Mouse (Mus musculus) heart, embryonic 10.5 days (tissue): ENCODE measurements at regions not wholly inside any gene's neighbourhood (a gene's known extent, or its start where the extent isn't known, plus 50 kb on each side); places are given as distances from the start of the nearest gene placed in this dataset.

Source experiments
- DNase-seq: peaks from one replicate; pipeline ENCODE4 v3.0.0-alpha.2; 2017; ENCODE audit warnings: low spot score
- H3K27ac ChIP-seq: fragments of 300-500 bp; sonication (generic); 2 replicates; pipeline ENCODE4 v1.5.1; 2016; ENCODE audit warnings: mild to moderate bottlenecking
- H3K27me3 ChIP-seq: fragments of 300-500 bp; sonication (generic); 2 replicates; pipeline ENCODE4 v1.6.1; 2016; ENCODE audit warnings: mild to moderate bottlenecking; ENCODE audit not compliant: poor library complexity, insufficient read depth, severe bottlenecking
- H3K36me3 ChIP-seq: fragments of 300-500 bp; sonication (generic); 2 replicates; pipeline ENCODE4 v1.6.1; 2016; ENCODE audit warnings: mild to moderate bottlenecking, moderate library complexity
- H3K4me1 ChIP-seq: fragments of 300-500 bp; sonication (generic); 2 replicates; pipeline ENCODE4 v1.6.1; 2016; ENCODE audit warnings: mild to moderate bottlenecking
- H3K4me3 ChIP-seq: fragments of 300-500 bp; sonication (generic); 2 replicates; pipeline ENCODE4 v1.5.1; 2016; ENCODE audit warnings: mild to moderate bottlenecking, moderate library complexity
- H3K9me3 ChIP-seq: fragments of 300-500 bp; sonication (generic); 2 replicates; pipeline ENCODE4 v1.6.1; 2016; ENCODE audit warnings: mild to moderate bottlenecking, moderate library complexity
- WGBS: fragments of 180-500 bp; shearing (Covaris S2); methylation state at CpG from one replicate; pipeline ENCODE4 v1.1.7; 2016; 5-methylcytosine and 5-hydroxymethylcytosine counted together

- Histone ChIP-seq H3K27me3 (no peaks in the 10 kb centered on the region), H3K4me3 (no peak overlapping the region), H3K27ac (no peak overlapping the region), H3K9me3 (no peaks in the 10 kb centered on the region), H3K4me1 (no peaks in the 10 kb centered on the region), H3K36me3 (no peaks in the 10 kb centered on the region)
- 82% methylated on average over 3 of the region's 3 CpGs for WGBS
- no peak for DNase-seq
Measured at GRCm38 (mm10) chr3:123976475-123976874, 285.8 kb upstream of the Ndst3 start.

- H3K27me3 ChIP-seq, result no peaks in the 10 kb centered on the region
- H3K27ac ChIP-seq, result no peak overlapping the region
- DNase-seq, result no peak
- 85% methylated on average over 4 of the region's 4 CpGs for WGBS
- no peaks in the 10 kb centered on the region for H3K9me3 ChIP-seq
- H3K36me3 ChIP-seq, result no peaks in the 10 kb centered on the region
- no peaks in the 10 kb centered on the region for H3K4me1 ChIP-seq
- no peak overlapping the region for H3K4me3 ChIP-seq
Measured at GRCm38 (mm10) chr3:123977168-123977567, 286.5 kb upstream of the Ndst3 start.

DNA sequence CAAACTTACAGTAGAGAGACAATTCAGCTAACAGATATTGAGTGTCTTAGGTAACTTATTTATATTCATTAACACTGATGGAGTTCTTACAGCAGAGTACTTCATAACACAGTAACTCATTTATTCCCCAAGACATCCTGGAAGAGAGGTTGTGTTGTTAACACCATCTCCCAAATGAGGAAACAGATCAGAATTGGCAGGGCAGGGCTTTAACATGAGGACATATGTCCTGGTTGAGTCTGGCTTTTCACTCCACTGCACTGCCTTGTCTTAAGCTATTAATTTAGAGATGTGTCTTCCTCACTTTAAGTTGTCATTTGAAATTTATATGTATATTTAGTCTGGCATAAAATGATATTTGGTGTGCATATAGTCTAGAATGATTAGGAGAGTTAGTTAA lies 292.4 kb upstream of the Ndst3 start:
- no peaks in the 10 kb centered on the region for H3K4me1 ChIP-seq
- H3K27me3 ChIP-seq, result no peaks in the 10 kb centered on the region
- DNase-seq, result no peak
- no peak overlapping the region for H3K27ac ChIP-seq
- no peaks in the 10 kb centered on the region for H3K36me3 ChIP-seq
- no peaks in the 10 kb centered on the region for H3K9me3 ChIP-seq
- no peak overlapping the region for H3K4me3 ChIP-seq

DNA sequence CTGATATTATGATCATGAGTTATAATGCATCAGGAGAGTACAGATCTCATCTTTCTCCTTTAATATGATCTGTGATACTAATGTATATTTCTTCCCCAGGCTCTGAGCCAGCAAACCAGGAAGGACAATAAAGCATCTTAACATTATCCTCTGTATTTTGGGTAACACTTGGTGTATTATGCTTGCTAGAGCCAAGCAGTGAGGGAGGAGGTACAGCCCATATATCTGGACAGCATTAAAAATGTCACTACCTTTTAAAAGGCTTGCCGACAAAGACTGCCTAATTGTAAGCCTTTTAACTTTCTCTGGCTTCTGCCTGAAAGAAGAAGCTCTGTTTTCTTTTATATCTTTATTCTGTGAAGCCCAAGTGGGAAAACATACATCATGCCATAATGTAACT lies 292.9 kb upstream of the Ndst3 start:
- WGBS, result 69% methylated on average over 1 of the region's 1 CpGs
- H3K36me3 ChIP-seq, result no peaks in the 10 kb centered on the region
- no peak overlapping the region for H3K4me3 ChIP-seq
- no peak overlapping the region for H3K27ac ChIP-seq
- no peaks in the 10 kb centered on the region for H3K9me3 ChIP-seq
- no peaks in the 10 kb centered on the region for H3K4me1 ChIP-seq
- H3K27me3 ChIP-seq, result no peaks in the 10 kb centered on the region
- DNase-seq, result no peak

GRCm38 (mm10) chr3:123984028-123984427 lies 293.4 kb upstream of the Ndst3 start:
- H3K4me3 ChIP-seq, result no peak overlapping the region
- no peak overlapping the region for H3K27ac ChIP-seq
- no peaks in the 10 kb centered on the region for H3K27me3 ChIP-seq
- no peaks in the 10 kb centered on the region for H3K9me3 ChIP-seq
- no peaks in the 10 kb centered on the region for H3K4me1 ChIP-seq
- no peaks in the 10 kb centered on the region for H3K36me3 ChIP-seq
- 59% methylated on average over 1 of the region's 1 CpGs for WGBS
- no peak for DNase-seq

- no peak overlapping the region for H3K4me3 ChIP-seq
- H3K27ac ChIP-seq, result no peak overlapping the region
- H3K4me1 ChIP-seq, result no peaks in the 10 kb centered on the region
- H3K9me3 ChIP-seq, result no peaks in the 10 kb centered on the region
- H3K36me3 ChIP-seq, result no peaks in the 10 kb centered on the region
- 89% methylated on average over 3 of the region's 3 CpGs for WGBS
- H3K27me3 ChIP-seq, result no peaks in the 10 kb centered on the region
- no peak for DNase-seq
Measured at GRCm38 (mm10) chr3:123999957-124000616, 309.4 kb upstream of the Ndst3 start.

DNA sequence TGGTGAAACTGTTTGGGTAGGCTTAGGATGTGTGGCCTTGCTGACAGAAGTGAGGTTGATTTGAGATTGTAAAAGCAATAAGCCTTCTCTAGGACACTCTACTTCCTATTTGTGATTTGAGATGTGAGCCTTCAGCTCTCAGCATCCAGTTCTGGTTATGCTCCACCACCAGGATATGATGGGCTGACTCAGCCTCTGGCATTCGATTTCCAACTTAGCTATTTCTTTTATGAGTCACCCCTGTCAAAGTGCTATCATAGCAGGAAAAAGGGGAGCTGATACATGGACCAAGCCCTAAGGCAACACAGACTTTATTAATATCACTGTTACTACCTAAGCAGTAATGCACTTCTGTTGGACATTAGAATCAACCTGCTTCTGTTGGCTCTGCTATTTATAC lies 310.2 kb upstream of the Ndst3 start:
- Histone ChIP-seq H3K4me1 (no peaks in the 10 kb centered on the region), H3K36me3 (no peaks in the 10 kb centered on the region), H3K4me3 (no peak overlapping the region), H3K27ac (no peak overlapping the region), H3K27me3 (no peaks in the 10 kb centered on the region), H3K9me3 (no peaks in the 10 kb centered on the region)
- DNase-seq, result no peak
- WGBS, result 71% methylated on average over 1 of the region's 1 CpGs

GRCm38 (mm10) chr3:124011685-124012084 lies 309.0 kb upstream of the Tram1l1 start:
- WGBS, result 69% methylated on average over 1 of the region's 1 CpGs
- Histone ChIP-seq H3K4me1 (no peaks in the 10 kb centered on the region), H3K27me3 (no peaks in the 10 kb centered on the region), H3K4me3 (no peak overlapping the region), H3K9me3 (no peaks in the 10 kb centered on the region), H3K36me3 (no peaks in the 10 kb centered on the region), H3K27ac (no peak overlapping the region)
- no peak for DNase-seq

DNA sequence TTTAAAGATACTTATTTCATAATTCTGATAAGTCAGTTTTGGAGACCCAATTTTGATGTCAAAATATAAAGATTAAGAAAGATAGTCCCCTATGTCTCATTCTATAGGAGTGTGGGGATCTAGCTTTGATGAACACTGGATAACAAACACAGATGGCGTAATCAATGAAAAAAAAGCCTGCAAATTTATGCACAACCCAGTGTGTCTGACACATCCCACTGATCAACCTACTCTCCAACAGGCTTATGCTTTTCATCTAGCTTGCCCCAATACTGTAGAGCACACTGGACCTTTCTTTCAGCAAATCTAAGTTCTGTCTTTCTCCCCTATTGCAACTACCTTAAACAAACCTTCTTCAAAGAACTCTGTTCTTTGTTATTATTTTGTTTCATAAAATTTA lies 302.0 kb upstream of the Tram1l1 start:
- WGBS, result 89% methylated on average over 1 of the region's 1 CpGs
- Histone ChIP-seq H3K9me3 (no peaks in the 10 kb centered on the region), H3K27me3 (no peaks in the 10 kb centered on the region), H3K4me3 (no peak overlapping the region), H3K27ac (no peak overlapping the region), H3K4me1 (no peaks in the 10 kb centered on the region), H3K36me3 (no peaks in the 10 kb centered on the region)
- no peak for DNase-seq

DNA sequence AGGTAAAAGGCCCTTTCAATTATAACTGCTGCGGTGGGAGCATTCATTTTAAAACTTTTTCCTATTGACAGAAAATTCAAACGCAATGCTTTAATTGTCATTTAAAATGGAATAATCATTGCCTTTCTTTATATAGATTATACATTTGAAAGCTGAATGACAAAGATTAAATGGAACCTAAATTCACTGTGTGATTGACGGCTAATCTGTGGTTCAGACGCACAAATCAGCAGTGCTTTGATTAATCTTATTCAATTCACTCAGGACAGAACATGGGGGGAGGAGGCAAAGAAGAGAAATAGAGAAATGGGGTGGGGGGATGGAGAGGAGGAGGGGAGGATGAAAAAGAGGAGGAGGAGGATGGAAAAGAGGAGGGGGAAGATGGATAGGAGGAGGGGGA lies 294.5 kb upstream of the Tram1l1 start:
- no peaks in the 10 kb centered on the region for H3K4me1 ChIP-seq
- no peaks in the 10 kb centered on the region for H3K36me3 ChIP-seq
- WGBS, result 86% methylated on average over 4 of the region's 4 CpGs
- DNase-seq, result no peak
- no peaks in the 10 kb centered on the region for H3K9me3 ChIP-seq
- no peak overlapping the region for H3K4me3 ChIP-seq
- H3K27me3 ChIP-seq, result no peaks in the 10 kb centered on the region
- H3K27ac ChIP-seq, result no peak overlapping the region

GRCm38 (mm10) chr3:124067061-124067460 lies 253.6 kb upstream of the Tram1l1 start:
- no peak overlapping the region for H3K4me3 ChIP-seq
- DNase-seq, result no peak
- no peaks in the 10 kb centered on the region for H3K4me1 ChIP-seq
- no peaks in the 10 kb centered on the region for H3K36me3 ChIP-seq
- H3K27me3 ChIP-seq, result no peaks in the 10 kb centered on the region
- H3K9me3 ChIP-seq, result no peaks in the 10 kb centered on the region
- no peak overlapping the region for H3K27ac ChIP-seq
- 67% methylated on average over 3 of the region's 3 CpGs for WGBS

DNA sequence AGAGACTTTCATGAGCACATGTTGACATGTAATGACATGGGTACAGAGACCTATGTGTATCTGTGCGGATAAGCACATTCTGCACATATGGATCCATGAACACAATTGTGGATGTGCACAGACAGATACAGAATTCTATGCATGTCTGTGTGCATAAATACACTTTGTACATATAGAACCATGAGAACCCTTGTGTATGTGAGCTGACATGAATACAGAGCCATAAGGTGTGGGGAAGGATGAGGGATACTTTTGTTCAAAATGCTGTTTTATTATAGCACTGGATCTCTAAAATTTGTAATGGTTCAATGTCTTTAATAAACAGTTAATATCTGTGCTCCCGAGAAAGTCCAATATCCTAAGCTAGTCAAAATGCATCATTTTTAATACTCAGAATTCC lies 253.1 kb upstream of the Tram1l1 start:
- 78% methylated on average over 2 of the region's 2 CpGs for WGBS
- Histone ChIP-seq H3K4me1 (no peaks in the 10 kb centered on the region), H3K9me3 (no peaks in the 10 kb centered on the region), H3K4me3 (no peak overlapping the region), H3K27me3 (no peaks in the 10 kb centered on the region), H3K36me3 (no peaks in the 10 kb centered on the region), H3K27ac (no peak overlapping the region)
- DNase-seq, result no peak

- Histone ChIP-seq H3K9me3 (no peaks in the 10 kb centered on the region), H3K27me3 (no peaks in the 10 kb centered on the region), H3K4me1 (no peaks in the 10 kb centered on the region), H3K4me3 (no peak overlapping the region), H3K36me3 (no peaks in the 10 kb centered on the region), H3K27ac (no peak overlapping the region)
- DNase-seq, result no peak
- WGBS, result 79% methylated on average over 1 of the region's 1 CpGs
Measured at GRCm38 (mm10) chr3:124067971-124068370, 252.7 kb upstream of the Tram1l1 start.

- H3K27me3 ChIP-seq, result no peaks in the 10 kb centered on the region
- DNase-seq, result no peak
- H3K9me3 ChIP-seq, result no peaks in the 10 kb centered on the region
- WGBS, result 84% methylated on average over 1 of the region's 1 CpGs
- H3K4me1 ChIP-seq, result no peaks in the 10 kb centered on the region
- H3K36me3 ChIP-seq, result no peaks in the 10 kb centered on the region
- no peak overlapping the region for H3K4me3 ChIP-seq
- no peak overlapping the region for H3K27ac ChIP-seq
Measured at GRCm38 (mm10) chr3:124069182-124069581, 251.5 kb upstream of the Tram1l1 start.
